Mouse (Mus musculus) kidney, adult 2 months (tissue): ENCODE results near the gene Noto. TPM values are rescaled to one million over a fixed set of nuclear protein-coding genes. Genes with fewer than 3 reads are reported as not detected.

Experiments used
- DNase-seq: peaks from one replicate; pipeline ENCODE4 v3.0.0; 2021
- H3K27ac ChIP-seq: fragments of 200-500 bp; 2 replicates; pipeline ENCODE4 v1.5.1; 2012; ENCODE audit warnings: low read depth, low read length, control low read depth, inconsistent platforms; ENCODE audit not compliant: insufficient read depth
- H3K27me3 ChIP-seq: fragments of 200-500 bp; replicated peaks from 2 replicates; pipeline ENCODE4 v1.6.1; 2012; ENCODE audit warnings: mild to moderate bottlenecking, moderate library complexity, low read length, inconsistent platforms; ENCODE audit not compliant: control insufficient read depth, insufficient read depth
- H3K36me3 ChIP-seq: fragments of 200-500 bp; 2 replicates; pipeline ENCODE4 v1.6.1; 2012; ENCODE audit warnings: mild to moderate bottlenecking, moderate library complexity, low read length, inconsistent platforms; ENCODE audit not compliant: control insufficient read depth, insufficient read depth
- H3K4me1 ChIP-seq: fragments of 200-500 bp; 2 replicates; pipeline ENCODE4 v1.6.1; 2011; ENCODE audit warnings: low read length; ENCODE audit not compliant: control insufficient read depth, insufficient read depth
- H3K4me3 ChIP-seq: fragments of 200-500 bp; 2 replicates; pipeline ENCODE4 v1.5.1; 2011; ENCODE audit warnings: mild to moderate bottlenecking, low read depth, low read length, control low read depth; ENCODE audit not compliant: insufficient read depth
- CTCF ChIP-seq: fragments of 200-500 bp; conservative IDR thresholded peaks from 2 replicates; pipeline ENCODE4 v1.5.1; 2011; ENCODE audit warnings: low read depth, mild to moderate bottlenecking, control low read depth, low read length, moderate library complexity, mixed read lengths; ENCODE audit not compliant: insufficient read depth, insufficient read length
- POLR2A ChIP-seq: fragments of 200-500 bp; IDR thresholded peaks from one replicate; pipeline ENCODE4 v1.6.1; 2011; ENCODE audit warnings: low read depth, low read length, control low read depth
- WGBS: fragments of 180-500 bp; shearing (Covaris S2); methylation state at CpG from one replicate; pipeline ENCODE4 v1.1.7; 2018; 5-methylcytosine and 5-hydroxymethylcytosine counted together
- polyA plus RNA-seq: library from polyadenylated mRNA; depleted of rRNA; stranded (reverse); fragments of >200 nt; gene quantifications from 2 replicates; pipeline ENCODE4 v1.2.3, GENCODE M21; 2012

Gene Noto
- polyA plus RNA-seq, 1 experiment, result not detected

GRCm38 (mm10) chr6:85397165-85397564, 26.5 kb upstream of the Noto start:
- H3K4me3 ChIP-seq, result no peak overlapping the region
- peaks cover 3% of the 10 kb centered on the region; the same call in 1 of the 2 replicates for H3K4me1 ChIP-seq
- 21% methylated on average over 1 of the region's 1 CpGs for WGBS
- TF ChIP-seq POLR2A (no peak), CTCF (peak; percentile 74)
- no peaks in the 10 kb centered on the region for H3K27me3 ChIP-seq
- DNase-seq, result peak; percentile 68
- H3K36me3 ChIP-seq, result no peaks in the 10 kb centered on the region
- no peak overlapping the region for H3K27ac ChIP-seq

GRCm38 (mm10) chr6:85399715-85400114, 24.0 kb upstream of the Noto start:
- Histone ChIP-seq H3K27ac (no peak overlapping the region), H3K4me3 (no peak overlapping the region), H3K27me3 (no peaks in the 10 kb centered on the region), H3K36me3 (no peaks in the 10 kb centered on the region), H3K4me1 (peaks cover 3% of the 10 kb centered on the region; the same call in 1 of the 2 replicates)
- no peak for TF ChIP-seq CTCF
- no peak for TF ChIP-seq POLR2A
- WGBS, result 28% methylated on average over 5 of the region's 5 CpGs
- DNase-seq, result peak; percentile 78

GRCm38 (mm10) chr6:85402613-85403012, 21.1 kb upstream of the Noto start:
- no peak overlapping the region for H3K27ac ChIP-seq
- no peaks in the 10 kb centered on the region for H3K27me3 ChIP-seq
- no peak for DNase-seq
- peaks cover 3% of the 10 kb centered on the region; the same call in 1 of the 2 replicates for H3K4me1 ChIP-seq
- no peak overlapping the region for H3K4me3 ChIP-seq
- WGBS, result 43% methylated on average over 2 of the region's 2 CpGs
- H3K36me3 ChIP-seq, result no peaks in the 10 kb centered on the region
- TF ChIP-seq CTCF, result no peak
- no peak for TF ChIP-seq POLR2A

GRCm38 (mm10) chr6:85403039-85403438, 20.6 kb upstream of the Noto start:
- H3K4me3 ChIP-seq, result no peak overlapping the region
- H3K4me1 ChIP-seq, result peaks cover 3% of the 10 kb centered on the region; the same call in 1 of the 2 replicates
- DNase-seq, result no peak
- H3K36me3 ChIP-seq, result no peaks in the 10 kb centered on the region
- no peak overlapping the region for H3K27ac ChIP-seq
- H3K27me3 ChIP-seq, result no peaks in the 10 kb centered on the region
- TF ChIP-seq CTCF (no peak), POLR2A (no peak)
- 67% methylated on average over 10 of the region's 10 CpGs for WGBS

- no peak for DNase-seq
- WGBS, result 24% methylated on average over 31 of the region's 31 CpGs
- H3K36me3 ChIP-seq, result no peaks in the 10 kb centered on the region
- no peak overlapping the region for H3K4me3 ChIP-seq
- no peaks in the 10 kb centered on the region for H3K4me1 ChIP-seq
- H3K27ac ChIP-seq, result no peak overlapping the region
- no peak for TF ChIP-seq CTCF
- TF ChIP-seq POLR2A, result no peak
- H3K27me3 ChIP-seq, result no peaks in the 10 kb centered on the region
These were observed 14.7 kb upstream of the Noto start for GRCm38 (mm10) chr6:85409003-85409402.

- TF ChIP-seq POLR2A (no peak), CTCF (peak; percentile 74)
- Histone ChIP-seq H3K27me3 (no peaks in the 10 kb centered on the region), H3K36me3 (no peaks in the 10 kb centered on the region), H3K4me3 (no peak overlapping the region), H3K27ac (no peak overlapping the region), H3K4me1 (no peaks in the 10 kb centered on the region)
- peak; percentile 62 for DNase-seq
- 13% methylated on average over 13 of the region's 13 CpGs for WGBS
These were observed 12.9 kb upstream of the Noto start for GRCm38 (mm10) chr6:85410771-85411273.

GRCm38 (mm10) chr6:85415829-85416228, 7.9 kb upstream of the Noto start:
- H3K36me3 ChIP-seq, result no peaks in the 10 kb centered on the region
- TF ChIP-seq CTCF, result no peak
- no peak for TF ChIP-seq POLR2A
- H3K27ac ChIP-seq, result no peak overlapping the region
- no peak overlapping the region for H3K4me3 ChIP-seq
- H3K27me3 ChIP-seq, result no peaks in the 10 kb centered on the region
- DNase-seq, result no peak
- WGBS, result 75% methylated on average over 3 of the region's 3 CpGs
- no peaks in the 10 kb centered on the region for H3K4me1 ChIP-seq
